Mouse (Mus musculus) heart, postnatal 36 days (tissue): ENCODE results near the gene Ttc29. TPM values are rescaled to one million over a fixed set of nuclear protein-coding genes. Genes with fewer than 3 reads are reported as not detected.

Experiments
- DNase-seq, 2 experiments: peaks; one replicate each; pipeline ENCODE4 v3.0.0; 2021 to 2022
- intact Hi-C: fragments of 180-260 bp; cut with DNase I; formaldehyde crosslinking; loops from one replicate; pipeline ENCODE4 v1.15.1; 2025
- total RNA-seq, 2 experiments: library from RNA; stranded (reverse); gene quantifications; 2 replicates each; pipeline ENCODE4 v1.2.3; 2021

Ttc29 gene
- total RNA-seq, 2 experiments from 2014 or later = not detected

- no peak for DNase-seq
- intact Hi-C loops = no loop called here
Measured at GRCm38 (mm10) chr8:78277411-78277810, 64.3 kb downstream of the Ttc29 start.

- intact Hi-C loops = no loop called here
- no peak for DNase-seq
Measured at GRCm38 (mm10) chr8:78278598-78278997, 65.5 kb downstream of the Ttc29 start.

DNA sequence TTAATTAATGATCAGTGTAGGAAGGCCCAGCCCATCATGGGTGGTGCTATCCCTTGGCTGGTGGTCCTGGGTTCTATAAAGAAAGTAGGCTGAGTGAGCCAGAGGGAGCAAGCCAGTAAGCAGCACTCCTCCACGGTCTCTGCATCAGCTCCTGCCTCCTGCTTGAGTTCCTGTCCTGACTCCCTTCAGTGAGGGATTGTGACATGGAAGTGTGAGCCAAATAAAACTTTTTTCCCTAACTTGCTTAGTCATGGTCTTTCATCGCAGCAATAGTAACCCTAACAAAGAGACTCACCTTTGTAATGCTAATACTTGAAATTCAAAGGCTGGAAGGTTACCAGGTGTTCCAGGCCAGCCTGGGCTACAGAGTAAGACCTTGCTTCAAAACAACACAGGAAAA lies 71.7 kb downstream of the Ttc29 start:
- DNase-seq = no peak
- intact Hi-C loops = no loop called here

DNA sequence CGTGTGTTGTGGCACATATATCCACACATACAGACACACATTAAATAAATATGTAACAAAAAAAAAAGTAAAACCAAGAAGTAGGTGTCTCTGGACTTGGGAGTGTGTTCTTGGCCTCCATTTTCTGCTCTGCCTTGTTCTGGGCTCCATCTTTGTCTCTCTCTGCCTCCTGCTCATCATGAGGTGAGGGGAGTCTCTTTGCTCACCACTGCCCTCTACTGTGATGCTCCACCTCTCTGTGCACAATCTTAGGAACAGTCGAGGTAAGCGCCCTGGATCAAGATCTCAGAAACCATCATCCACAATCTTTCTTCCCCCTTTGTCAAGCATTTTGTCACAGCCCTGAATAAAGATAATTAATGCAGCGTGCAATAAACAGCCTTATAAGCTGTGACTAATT lies 72.3 kb downstream of the Ttc29 start:
- DNase-seq = no peak
- intact Hi-C loops = no loop called here

DNA sequence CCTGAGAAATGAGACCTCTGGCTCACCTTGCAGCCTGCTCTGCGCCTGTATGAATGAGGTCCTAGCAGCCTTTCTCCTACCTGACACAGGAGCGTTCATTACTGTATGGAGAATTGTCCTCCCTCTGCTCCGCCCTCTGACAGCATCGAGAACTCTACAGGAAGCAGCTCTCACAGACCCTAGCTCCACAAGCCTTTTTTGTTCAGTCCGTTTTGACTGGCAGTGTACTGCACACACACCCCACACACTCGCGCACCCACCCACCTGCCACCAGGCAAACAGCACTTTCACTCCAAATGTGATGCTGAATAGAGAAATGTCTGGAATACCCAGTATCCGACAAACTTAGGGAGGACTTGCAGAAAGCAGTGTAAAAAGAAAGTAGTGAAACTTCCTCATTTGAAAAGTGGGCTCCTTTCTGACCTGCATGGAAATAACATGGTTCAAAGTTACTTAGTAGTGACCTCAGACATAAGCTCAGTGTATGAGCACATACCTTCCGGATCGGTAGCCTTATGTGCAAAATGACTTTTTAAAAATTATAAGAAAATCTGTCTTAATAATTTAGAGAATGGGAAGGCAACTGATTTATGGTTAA lies 76.4 kb downstream of the Ttc29 start:
- intact Hi-C loops = no loop called here
- no peak for DNase-seq

DNA sequence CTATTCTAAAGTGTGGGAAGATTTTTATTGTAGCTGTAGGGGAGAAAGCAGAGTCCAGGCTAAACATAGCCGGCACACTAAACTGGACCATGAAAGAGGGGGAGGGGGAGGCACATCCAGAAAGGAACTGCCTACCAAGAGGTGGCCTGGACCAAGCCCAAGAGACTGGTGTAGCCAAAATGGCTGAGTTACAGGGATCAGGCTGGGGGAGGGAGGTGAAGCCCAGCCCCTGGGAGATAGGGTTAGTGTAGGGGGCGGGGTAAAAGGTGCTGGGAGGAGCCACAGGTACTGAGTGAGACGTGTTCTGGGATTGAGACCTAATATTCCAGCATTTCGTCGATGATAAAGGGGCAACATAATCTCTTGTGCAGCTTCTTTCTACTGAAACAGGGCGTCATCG lies 77.2 kb downstream of the Ttc29 start:
- no peak for DNase-seq
- intact Hi-C loops = no loop called here

GRCm38 (mm10) chr8:78295494-78295893 lies 82.4 kb downstream of the Ttc29 start:
- DNase-seq = no peak
- intact Hi-C loops = no loop called here

GRCm38 (mm10) chr8:78303579-78303978 lies 90.5 kb downstream of the Ttc29 start:
- intact Hi-C loops = no loop called here
- no peak for DNase-seq

- no peak for DNase-seq
- intact Hi-C loops = no loop called here
Measured at GRCm38 (mm10) chr8:78306604-78307003, 93.5 kb downstream of the Ttc29 start.

GRCm38 (mm10) chr8:78307131-78307530 lies 94.0 kb downstream of the Ttc29 start:
- DNase-seq = no peak
- intact Hi-C loops = no loop called here

- no peak for DNase-seq
- intact Hi-C loops = no loop called here
Measured at GRCm38 (mm10) chr8:78309539-78309938, 96.4 kb downstream of the Ttc29 start.

DNA sequence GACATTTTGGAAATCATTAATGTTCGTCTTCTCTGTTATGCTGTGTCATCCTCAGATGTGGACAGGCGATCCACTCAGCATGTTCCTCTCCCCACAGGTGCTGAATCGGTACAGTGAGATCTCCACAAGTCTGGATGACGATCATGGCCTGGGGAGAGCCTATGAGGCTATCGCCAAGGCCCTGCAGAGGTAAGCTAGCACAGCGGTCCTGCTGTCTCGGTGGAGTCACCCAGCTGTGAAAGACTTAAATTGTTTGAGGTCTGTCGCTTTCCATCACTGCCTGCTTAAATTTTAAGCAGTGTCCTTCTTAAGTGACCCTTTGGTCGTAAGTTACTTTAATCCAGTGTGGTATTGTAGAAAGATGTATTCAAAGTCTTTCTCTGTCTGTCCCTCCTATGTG lies 102.5 kb downstream of the Ttc29 start:
- no peak for DNase-seq
- intact Hi-C loops = no loop called here

DNA sequence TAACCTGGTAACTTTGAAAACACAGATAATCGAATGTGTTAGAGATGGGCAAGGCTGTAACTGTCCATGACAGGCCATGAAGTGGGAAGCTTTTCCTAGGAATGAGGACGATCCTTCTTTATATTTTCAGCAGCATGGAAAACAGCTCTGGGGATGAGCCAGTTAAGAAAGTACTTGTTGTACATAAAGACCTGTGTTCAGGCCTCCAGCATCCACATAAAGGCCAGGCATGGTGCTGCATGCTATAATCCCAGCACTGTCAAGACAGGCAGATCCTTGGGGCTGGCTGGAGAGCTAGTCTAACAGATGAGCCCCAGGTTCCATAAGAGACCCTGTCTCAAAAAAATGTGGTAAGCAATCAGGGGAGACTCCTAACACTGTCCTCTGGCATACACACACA lies 104.6 kb downstream of the Ttc29 start:
- DNase-seq = no peak
- intact Hi-C loops = no loop called here

DNA sequence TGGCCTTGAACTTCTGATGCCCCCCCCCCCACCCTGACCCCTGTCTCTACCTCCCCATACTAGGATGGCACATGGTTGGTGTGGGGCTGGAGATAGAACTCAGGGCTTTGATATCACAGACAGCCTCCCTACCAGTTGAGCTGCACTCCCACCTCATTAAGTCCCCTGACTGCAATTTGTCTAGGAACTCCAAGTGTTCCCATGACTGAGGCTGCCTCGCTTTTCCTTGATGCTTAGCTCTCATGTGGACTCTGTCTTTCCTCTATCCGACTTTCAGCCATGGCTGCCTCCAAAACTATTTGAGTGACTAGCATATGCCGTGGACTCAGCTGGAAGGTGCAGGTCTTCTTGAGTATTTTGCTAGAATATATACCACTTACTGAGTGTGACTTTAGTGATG lies 110.3 kb downstream of the Ttc29 start:
- intact Hi-C loops = no loop called here
- no peak for DNase-seq

GRCm38 (mm10) chr8:78340689-78341529 lies 127.8 kb downstream of the Ttc29 start:
- intact Hi-C loops = no loop called here

GRCm38 (mm10) chr8:78342151-78342550 lies 129.1 kb downstream of the Ttc29 start:
- intact Hi-C loops = no loop called here
- DNase-seq = no peak

More at GRCm38 (mm10) chr8:78340689-78341529, 127.8 kb downstream of the Ttc29 start:
- no peak for DNase-seq

- intact Hi-C loops = no loop called here
- no peak for DNase-seq
Measured at GRCm38 (mm10) chr8:78344006-78344405, 130.9 kb downstream of the Ttc29 start.

DNA sequence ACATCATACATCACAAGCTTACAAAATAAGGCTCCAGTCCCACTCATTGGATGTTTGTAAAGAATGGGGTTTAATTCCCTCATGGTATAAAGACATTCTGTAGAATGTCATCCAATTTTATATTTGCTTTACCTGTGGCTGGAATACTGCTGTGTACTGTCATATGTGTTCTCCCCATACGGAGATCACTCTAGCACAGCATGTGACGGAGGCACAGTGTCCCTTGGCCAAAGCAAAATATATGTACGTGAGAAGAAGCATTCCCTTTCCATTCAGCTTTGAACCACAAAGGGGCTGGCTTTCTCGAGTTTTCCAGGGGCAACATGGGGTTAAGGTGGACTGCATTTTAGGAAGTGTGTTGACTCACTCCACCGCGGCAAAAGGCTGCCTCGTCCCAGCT lies 132.6 kb downstream of the Ttc29 start:
- intact Hi-C loops = no loop called here
- no peak for DNase-seq

DNA sequence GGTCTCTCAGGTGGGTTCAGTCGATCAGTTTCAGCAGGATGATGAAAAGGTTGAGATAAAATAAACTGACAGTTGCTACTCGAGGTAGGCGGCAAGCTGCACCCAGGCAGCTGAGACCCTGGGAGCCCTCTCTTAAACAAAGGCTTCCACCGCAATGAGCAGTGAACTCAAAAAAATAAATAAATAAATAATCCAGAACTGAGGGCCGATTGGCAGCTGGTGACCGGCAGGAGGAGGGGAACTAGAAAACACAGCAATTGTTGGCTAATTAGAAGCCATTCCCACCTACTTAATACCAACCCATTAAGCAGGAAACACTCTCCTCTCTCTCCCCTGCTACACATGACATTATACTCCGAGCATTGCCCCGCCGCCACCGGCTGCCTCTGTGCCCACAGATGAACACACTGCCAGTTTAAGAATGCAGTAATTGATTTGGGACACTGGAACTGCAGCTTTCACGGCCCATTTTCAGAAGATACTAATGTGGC lies 133.1 kb downstream of the Ttc29 start:
- intact Hi-C loops = no loop called here

DNA sequence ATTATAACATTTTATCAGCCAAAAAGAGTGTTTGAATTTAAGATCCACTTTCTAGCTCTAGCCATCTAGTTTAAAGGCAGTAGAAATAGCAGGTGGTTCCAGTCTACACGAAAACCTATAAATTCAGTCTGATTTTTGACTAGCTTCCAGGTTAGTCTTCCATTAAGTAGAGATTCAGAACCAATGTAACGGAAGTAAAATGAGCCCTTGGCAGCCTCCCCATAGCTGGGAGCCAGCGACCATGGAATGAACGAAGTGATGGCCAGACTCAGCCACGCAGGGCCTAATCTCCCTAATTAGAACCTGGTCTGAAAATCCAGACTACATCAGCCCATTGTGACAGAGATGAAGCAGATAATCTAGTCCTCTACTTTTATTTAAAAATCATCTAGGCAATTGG lies 140.8 kb downstream of the Ttc29 start:
- intact Hi-C loops = no loop called here
- no peak for DNase-seq

More for the DNA sequence above, 133.1 kb downstream of the Ttc29 start:
- DNase-seq = no peak

DNA sequence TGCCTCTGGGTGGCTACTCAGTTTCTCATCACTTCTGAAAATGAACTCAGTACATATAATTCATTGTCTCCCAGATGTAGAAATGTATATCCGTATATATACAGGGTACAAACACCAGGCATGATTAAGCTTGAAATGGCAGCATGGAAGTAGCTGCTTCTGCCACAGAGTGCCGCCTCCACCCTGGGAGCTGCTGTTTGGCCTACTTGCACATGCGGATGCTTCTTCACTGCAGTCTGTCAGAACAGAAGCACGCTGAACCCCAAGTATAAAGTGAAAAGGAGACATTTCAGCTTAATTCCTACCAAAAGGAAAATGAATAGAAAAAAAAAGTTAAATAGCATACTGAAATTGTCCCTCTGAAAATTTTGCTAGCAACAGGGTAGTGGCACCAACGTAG lies 141.7 kb downstream of the Ttc29 start:
- no peak for DNase-seq
- intact Hi-C loops = no loop called here

- no peak for DNase-seq
- intact Hi-C loops = no loop called here
Measured at GRCm38 (mm10) chr8:78390756-78391155, 177.7 kb downstream of the Ttc29 start.
